Mouse (Mus musculus): Measurements from ENCODE around the gene Gm42417. TPM values are rescaled to one million over a fixed set of nuclear protein-coding genes. Genes with fewer than 3 reads are reported as not detected.

Gm42417 gene
- polyA plus RNA-seq, 1 experiment from 2014 or later, result 0.29 TPM

- peaks cover 8% of the 10 kb centered on the region for H3K4me1 ChIP-seq (ENCODE audit: control insufficient read depth, insufficient read depth, low read length)
- DNase-seq (ENCODE audit: low spot score) (peak; percentile 47), ATAC-seq (ENCODE audit: insufficient number of reproducible peaks, low FRiP score, low TSS enrichment, low read depth) (no peak)
- H3K9me3 ChIP-seq (ENCODE audit: control insufficient read depth, low read length), result no peaks in the 10 kb centered on the region
- H3K27me3 ChIP-seq (ENCODE audit: control insufficient read depth, insufficient read depth, low read length), result no peaks in the 10 kb centered on the region
- peak overlapping the region; percentile 96 for H3K4me2 ChIP-seq (ENCODE audit: low read depth, severe bottlenecking)
- no peak overlapping the region for H3K9ac ChIP-seq (ENCODE audit: low read length)
- 50% methylated on average over 2 of the region's 2 CpGs for WGBS
- H3K27ac ChIP-seq (replicated peaks; ENCODE audit: low read depth, low read length), result no peak overlapping the region
- no peaks in the 10 kb centered on the region for H3K36me3 ChIP-seq (ENCODE audit: control insufficient read depth, insufficient read depth, low read length)
- no peak overlapping the region; the same call in 1 of the 2 replicates for H3K4me3 ChIP-seq (ENCODE audit: low read depth, low read length)
Measured at GRCm38 (mm10) chr1:36513718-36514117, 25.5 kb downstream of the Gm42417 start.

GRCm38 (mm10) chr1:36513310-36513709, 25.9 kb downstream of the Gm42417 start:
- peak overlapping the region; percentile 96 for H3K4me2 ChIP-seq (ENCODE audit: low read depth, severe bottlenecking)
- peak overlapping the region; percentile 84 for H3K4me3 ChIP-seq (ENCODE audit: low read depth, low read length)
- H3K4me1 ChIP-seq (ENCODE audit: control insufficient read depth, insufficient read depth, low read length), result peaks cover 8% of the 10 kb centered on the region
- 3% methylated on average over 1 of the region's 1 CpGs for WGBS
- H3K36me3 ChIP-seq (ENCODE audit: control insufficient read depth, insufficient read depth, low read length), result no peaks in the 10 kb centered on the region
- no peak overlapping the region for H3K27ac ChIP-seq (replicated peaks; ENCODE audit: low read depth, low read length)
- H3K27me3 ChIP-seq (ENCODE audit: control insufficient read depth, insufficient read depth, low read length), result no peaks in the 10 kb centered on the region
- no peak for ATAC-seq (ENCODE audit: insufficient number of reproducible peaks, low FRiP score, low TSS enrichment, low read depth)
- peak overlapping the region; percentile 85; the same call in 1 of the 2 replicates for H3K9ac ChIP-seq (ENCODE audit: low read length)
- no peak for DNase-seq (ENCODE audit: low spot score)
- no peaks in the 10 kb centered on the region for H3K9me3 ChIP-seq (ENCODE audit: control insufficient read depth, low read length)

- WGBS, result 1% methylated on average over 16 of the region's 16 CpGs
- DNase-seq (ENCODE audit: low spot score) (no peak), ATAC-seq (ENCODE audit: insufficient number of reproducible peaks, low FRiP score, low TSS enrichment, low read depth) (no peak)
- Histone ChIP-seq H3K36me3 (ENCODE audit: control insufficient read depth, insufficient read depth, low read length) (no peaks in the 10 kb centered on the region), H3K9ac (ENCODE audit: low read length) (peak overlapping the region; percentile 85), H3K4me1 (ENCODE audit: control insufficient read depth, insufficient read depth, low read length) (peaks cover 8% of the 10 kb centered on the region), H3K4me3 (ENCODE audit: low read depth, low read length) (peak overlapping the region; percentile 84), H3K27ac (replicated peaks; ENCODE audit: low read depth, low read length) (peak overlapping the region; percentile 95; the same call in 1 of the 2 replicates), H3K4me2 (ENCODE audit: low read depth, severe bottlenecking) (peak overlapping the region; percentile 96), H3K9me3 (ENCODE audit: control insufficient read depth, low read length) (no peaks in the 10 kb centered on the region), H3K27me3 (ENCODE audit: control insufficient read depth, insufficient read depth, low read length) (no peaks in the 10 kb centered on the region)
Measured at GRCm38 (mm10) chr1:36512966-36513280, 26.3 kb downstream of the Gm42417 start.

GRCm38 (mm10) chr1:36512089-36512965, 26.9 kb downstream of the Gm42417 start:
- H3K9me3 ChIP-seq (ENCODE audit: control insufficient read depth, low read length), result no peaks in the 10 kb centered on the region
- under 1% methylated on average over 87 of the region's 126 CpGs for WGBS
- ATAC-seq (ENCODE audit: insufficient number of reproducible peaks, low FRiP score, low TSS enrichment, low read depth), result peak; percentile 69

GRCm38 (mm10) chr1:36511289-36512021, 27.8 kb downstream of the Gm42417 start, which contains the start of gene Cnnm3:
Cnnm3 (plus strand) TSS chr1:36511867.
- no peaks in the 10 kb centered on the region for H3K9me3 ChIP-seq (ENCODE audit: control insufficient read depth, low read length)
- peak; percentile 96 for ATAC-seq (ENCODE audit: insufficient number of reproducible peaks, low FRiP score, low TSS enrichment, low read depth)
- H3K4me1 ChIP-seq (ENCODE audit: control insufficient read depth, insufficient read depth, low read length), result peaks cover 8% of the 10 kb centered on the region
- peak within 1 kb of the TSS; percentile 96 for H3K4me2 ChIP-seq (ENCODE audit: low read depth, severe bottlenecking)
- H3K9ac ChIP-seq (ENCODE audit: low read length), result peak within 1 kb of the TSS; percentile 85
- H3K27me3 ChIP-seq (ENCODE audit: control insufficient read depth, insufficient read depth, low read length), result no peaks in the 10 kb centered on the region
- under 1% methylated on average over 51 of the region's 51 CpGs for WGBS
- H3K27ac ChIP-seq (replicated peaks; ENCODE audit: low read depth, low read length), result peak within 1 kb of the TSS; percentile 95
- DNase-seq (ENCODE audit: low spot score), result peak; percentile 100
- H3K36me3 ChIP-seq (ENCODE audit: control insufficient read depth, insufficient read depth, low read length), result 0 out of 2 replicates have a peak, but pooled peaks cover 1% of the 10 kb centered on the region
- H3K4me3 ChIP-seq (ENCODE audit: low read depth, low read length), result peak within 1 kb of the TSS; percentile 84

More at GRCm38 (mm10) chr1:36512089-36512965, 26.9 kb downstream of the Gm42417 start:
- Histone ChIP-seq H3K9ac (ENCODE audit: low read length) (peak overlapping the region; percentile 85), H3K27ac (replicated peaks; ENCODE audit: low read depth, low read length) (peak overlapping the region; percentile 95), H3K4me1 (ENCODE audit: control insufficient read depth, insufficient read depth, low read length) (peaks cover 8% of the 10 kb centered on the region), H3K27me3 (ENCODE audit: control insufficient read depth, insufficient read depth, low read length) (no peaks in the 10 kb centered on the region), H3K36me3 (ENCODE audit: control insufficient read depth, insufficient read depth, low read length) (no peaks in the 10 kb centered on the region), H3K4me2 (ENCODE audit: low read depth, severe bottlenecking) (peak overlapping the region; percentile 96), H3K4me3 (ENCODE audit: low read depth, low read length) (peak overlapping the region; percentile 84)
- peak; percentile 62 for DNase-seq (ENCODE audit: low spot score)

GRCm38 (mm10) chr1:36508238-36508637, 31.0 kb downstream of the Gm42417 start:
- Histone ChIP-seq H3K36me3 (ENCODE audit: control insufficient read depth, insufficient read depth, low read length) (0 out of 2 replicates have a peak, but pooled peaks cover 3% of the 10 kb centered on the region), H3K4me1 (ENCODE audit: control insufficient read depth, insufficient read depth, low read length) (peaks cover 5% of the 10 kb centered on the region), H3K27me3 (ENCODE audit: control insufficient read depth, insufficient read depth, low read length) (no peaks in the 10 kb centered on the region), H3K27ac (replicated peaks; ENCODE audit: low read depth, low read length) (no peak overlapping the region), H3K9ac (ENCODE audit: low read length) (no peak overlapping the region), H3K9me3 (ENCODE audit: control insufficient read depth, low read length) (no peaks in the 10 kb centered on the region), H3K4me2 (ENCODE audit: low read depth, severe bottlenecking) (no peak overlapping the region), H3K4me3 (ENCODE audit: low read depth, low read length) (no peak overlapping the region)
- DNase-seq (ENCODE audit: low spot score) (no peak), ATAC-seq (ENCODE audit: insufficient number of reproducible peaks, low FRiP score, low TSS enrichment, low read depth) (no peak)
- WGBS, result 89% methylated on average over 5 of the region's 5 CpGs

GRCm38 (mm10) chr1:36501261-36501660, 38.0 kb downstream of the Gm42417 start:
- ATAC-seq (ENCODE audit: insufficient number of reproducible peaks, low FRiP score, low TSS enrichment, low read depth), result 0 out of 2 replicates have a peak, but pooled peaks have one; percentile 28
- Histone ChIP-seq H3K9ac (ENCODE audit: low read length) (no peak overlapping the region), H3K9me3 (ENCODE audit: control insufficient read depth, low read length) (no peaks in the 10 kb centered on the region), H3K27ac (replicated peaks; ENCODE audit: low read depth, low read length) (no peak overlapping the region), H3K4me2 (ENCODE audit: low read depth, severe bottlenecking) (no peak overlapping the region), H3K27me3 (ENCODE audit: control insufficient read depth, insufficient read depth, low read length) (no peaks in the 10 kb centered on the region), H3K4me1 (ENCODE audit: control insufficient read depth, insufficient read depth, low read length) (no peaks in the 10 kb centered on the region), H3K4me3 (ENCODE audit: low read depth, low read length) (no peak overlapping the region), H3K36me3 (ENCODE audit: control insufficient read depth, insufficient read depth, low read length) (peaks cover 4% of the 10 kb centered on the region)
- 11% methylated on average over 3 of the region's 3 CpGs for WGBS
- peak; percentile 89 for DNase-seq (ENCODE audit: low spot score)

- H3K4me1 ChIP-seq (ENCODE audit: control insufficient read depth, insufficient read depth, low read length), result peaks cover 13% of the 10 kb centered on the region
- no peak for DNase-seq (ENCODE audit: low spot score)
- no peak overlapping the region for H3K4me3 ChIP-seq (ENCODE audit: low read depth, low read length)
- WGBS, result 77% methylated on average over 2 of the region's 2 CpGs
- H3K9ac ChIP-seq (ENCODE audit: low read length), result no peak overlapping the region
- ATAC-seq (ENCODE audit: insufficient number of reproducible peaks, low FRiP score, low TSS enrichment, low read depth), result no peak
- no peak overlapping the region for H3K4me2 ChIP-seq (ENCODE audit: low read depth, severe bottlenecking)
- no peaks in the 10 kb centered on the region for H3K27me3 ChIP-seq (ENCODE audit: control insufficient read depth, insufficient read depth, low read length)
- H3K27ac ChIP-seq (replicated peaks; ENCODE audit: low read depth, low read length), result no peak overlapping the region
- peaks cover 2% of the 10 kb centered on the region for H3K36me3 ChIP-seq (ENCODE audit: control insufficient read depth, insufficient read depth, low read length)
- H3K9me3 ChIP-seq (ENCODE audit: control insufficient read depth, low read length), result no peaks in the 10 kb centered on the region
Measured at GRCm38 (mm10) chr1:36497312-36497711, 41.9 kb downstream of the Gm42417 start.

Data from limb, embryonic 11.5 days (tissue).